Mouse (Mus musculus) left cerebral cortex, postnatal 36 days (tissue): Measurements from ENCODE around the gene Jak3. TPM values are rescaled to one million over a fixed set of nuclear protein-coding genes. Genes with fewer than 3 reads are reported as not detected.

Experiments used
- DNase-seq, 2 experiments: peaks; one replicate each; pipeline ENCODE4 v3.0.0; 2021 to 2022; ENCODE audit warnings: low spot score in 2 of 2, mixed read lengths in 1 of 2
- intact Hi-C: fragments of 180-260 bp; cut with DNase I; formaldehyde crosslinking; loops from one replicate; pipeline ENCODE4 v1.15.1; 2025
- total RNA-seq, 2 experiments: library from RNA; stranded (reverse); gene quantifications; 2 replicates each; pipeline ENCODE4 v1.2.3; 2021

Jak3 gene
- total RNA-seq: 1 to 10 TPM; 4.0 to 5.5 TPM

- peak; percentile 51 to 65 for DNase-seq
- intact Hi-C loops: no loop called here
These were observed at the start of gene Jak3 for GRCm38 (mm10) chr8:71676020-71676741. Jak3 (plus strand) TSS chr8:71676296.

GRCm38 (mm10) chr8:71626753-71627152, 49.3 kb upstream of the Jak3 start:
- intact Hi-C loops: no loop called here
- no peak for DNase-seq

GRCm38 (mm10) chr8:71627265-71628099, 48.6 kb upstream of the Jak3 start:
- no peak for DNase-seq
- intact Hi-C loops: no loop called here

- intact Hi-C loops: no loop called here
- no peak for DNase-seq
These were observed 47.5 kb upstream of the Jak3 start for GRCm38 (mm10) chr8:71628396-71629095.

GRCm38 (mm10) chr8:71629096-71629697, 46.9 kb upstream of the Jak3 start:
- DNase-seq: peak; percentile 90 to 92
- intact Hi-C loops: no loop called here

- intact Hi-C loops: no loop called here
- no peak for DNase-seq
These were observed 46.3 kb upstream of the Jak3 start for GRCm38 (mm10) chr8:71629781-71630212.

GRCm38 (mm10) chr8:71630761-71631160, 45.3 kb upstream of the Jak3 start:
- intact Hi-C loops: no loop called here
- DNase-seq: no peak

- intact Hi-C loops: no loop called here
- no peak for DNase-seq
These were observed 44.2 kb upstream of the Jak3 start for GRCm38 (mm10) chr8:71631897-71632296.

GRCm38 (mm10) chr8:71633164-71633563, 42.9 kb upstream of the Jak3 start:
- intact Hi-C loops: no loop called here
- no peak for DNase-seq

GRCm38 (mm10) chr8:71633981-71634667, 42.0 kb upstream of the Jak3 start:
- no peak for DNase-seq
- intact Hi-C loops: no loop called here

GRCm38 (mm10) chr8:71637149-71638095, 38.7 kb upstream of the Jak3 start:
- intact Hi-C loops: no loop called here

GRCm38 (mm10) chr8:71638321-71638720, 37.8 kb upstream of the Jak3 start:
- intact Hi-C loops: no loop called here
- DNase-seq: no peak

More at GRCm38 (mm10) chr8:71637149-71638095, 38.7 kb upstream of the Jak3 start:
- no peak for DNase-seq

GRCm38 (mm10) chr8:71639318-71639717, 36.8 kb upstream of the Jak3 start:
- intact Hi-C loops: no loop called here
- DNase-seq: no peak

GRCm38 (mm10) chr8:71645510-71645909, 30.6 kb upstream of the Jak3 start:
- intact Hi-C loops: no loop called here

GRCm38 (mm10) chr8:71654600-71654999, 21.5 kb upstream of the Jak3 start:
- no peak for DNase-seq
- intact Hi-C loops: no loop called here

More at GRCm38 (mm10) chr8:71645510-71645909, 30.6 kb upstream of the Jak3 start:
- no peak for DNase-seq

- intact Hi-C loops: no loop called here
- no peak for DNase-seq
These were observed 18.3 kb upstream of the Jak3 start for GRCm38 (mm10) chr8:71657816-71658215.

GRCm38 (mm10) chr8:71658515-71659049, 17.5 kb upstream of the Jak3 start:
- intact Hi-C loops: no loop called here
- DNase-seq: no peak

- intact Hi-C loops: loop anchor here (2.0 to 5.0 kb wide), 3 partner anchors 47 to 99 kb away; partner anchors contain the start of genes Colgalt1 and Fam129c
- no peak for DNase-seq
These were observed 16.3 kb upstream of the Jak3 start for GRCm38 (mm10) chr8:71659751-71660150.
